Mouse (Mus musculus) granulocyte monocyte progenitor cell, adult 5-6 weeks (primary cell): ENCODE results near the gene Herc1. TPM values are rescaled to one million over a fixed set of nuclear protein-coding genes. Genes with fewer than 3 reads are reported as not detected.

Experiments used
- ATAC-seq: replicated peaks from 2 replicates; pipeline ENCODE4 v1.8.0; 2016; ENCODE audit warnings: mild to moderate bottlenecking, moderate TSS enrichment, inconsistent platforms; ENCODE audit not compliant: poor library complexity, severe bottlenecking
- total RNA-seq, 2 experiments: library from RNA; stranded (forward) in 1 of 2; stranded (reverse) in 1 of 2; fragments of 200-712, 200-1000 nt in 1 of 2; fragments of >200 nt in 1 of 2; fragmentation: Nextera tagmentation in 1 of 2; gene quantifications; 2 replicates each; pipeline ENCODE4 v1.2.3; 2014 to 2017

Gene Herc1
- total RNA-seq (2014; fragmentation: Nextera tagmentation), result 37.7 and 48.6 TPM in 2 replicates
- total RNA-seq (2017), result 51.1 and 58.0 TPM in 2 replicates

- peak; percentile 85 for ATAC-seq
These were observed at the start of gene Herc1 for GRCm38 (mm10) chr9:66349860-66350787. Gene Herc1 (plus strand): TSS chr9:66350450.

GRCm38 (mm10) chr9:66304320-66305090, 45.7 kb upstream of the Herc1 start:
- ATAC-seq, result no peak

DNA sequence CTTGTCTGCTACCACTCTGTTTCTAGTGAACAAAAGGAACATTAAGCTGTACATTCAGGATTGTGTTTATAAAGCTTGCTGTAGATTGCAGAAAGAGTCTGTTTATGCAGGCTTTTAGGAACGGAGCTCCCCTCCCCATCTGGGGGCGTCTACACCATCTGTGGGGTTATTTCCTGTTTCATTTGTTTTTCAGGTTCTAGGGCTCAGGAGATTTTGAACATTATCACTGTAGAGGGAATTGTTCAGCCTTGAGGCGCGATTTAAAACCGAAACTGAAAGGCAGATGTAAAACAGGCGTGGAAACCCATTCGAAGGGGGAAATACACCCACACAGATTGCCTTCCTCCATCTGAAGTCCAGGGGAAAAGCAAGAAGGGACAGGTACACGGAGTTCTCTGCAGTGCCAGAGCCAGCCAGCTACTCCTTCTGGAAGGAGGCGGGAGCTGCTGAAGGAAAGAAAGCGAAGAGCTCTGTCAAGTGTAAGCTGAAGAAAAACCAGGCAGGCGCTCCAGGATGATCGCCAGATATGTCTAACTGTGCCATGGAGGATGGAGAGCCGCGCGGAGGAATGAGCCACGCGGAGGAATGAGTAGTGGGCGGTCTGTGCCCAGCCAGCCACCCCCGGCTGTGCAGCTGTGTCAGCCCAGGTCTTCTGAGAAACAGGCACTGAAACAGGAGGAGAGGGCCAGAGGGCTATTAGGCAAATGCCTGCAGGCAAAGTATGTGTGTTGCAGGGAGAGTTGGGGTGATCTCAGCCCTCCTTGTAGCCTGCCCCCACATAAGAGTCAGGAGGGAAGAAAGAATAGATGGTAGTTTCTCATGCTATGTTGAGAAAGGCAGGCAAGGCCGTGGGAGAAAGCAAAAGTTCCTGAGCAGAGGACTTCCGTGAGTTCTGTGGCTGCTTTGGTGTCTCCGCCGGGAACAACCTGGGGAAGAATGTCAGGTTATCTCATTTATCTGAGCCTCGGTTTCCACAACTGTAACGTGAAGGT, 44.8 kb upstream of the Herc1 start:
- peak; percentile 57 for ATAC-seq

DNA sequence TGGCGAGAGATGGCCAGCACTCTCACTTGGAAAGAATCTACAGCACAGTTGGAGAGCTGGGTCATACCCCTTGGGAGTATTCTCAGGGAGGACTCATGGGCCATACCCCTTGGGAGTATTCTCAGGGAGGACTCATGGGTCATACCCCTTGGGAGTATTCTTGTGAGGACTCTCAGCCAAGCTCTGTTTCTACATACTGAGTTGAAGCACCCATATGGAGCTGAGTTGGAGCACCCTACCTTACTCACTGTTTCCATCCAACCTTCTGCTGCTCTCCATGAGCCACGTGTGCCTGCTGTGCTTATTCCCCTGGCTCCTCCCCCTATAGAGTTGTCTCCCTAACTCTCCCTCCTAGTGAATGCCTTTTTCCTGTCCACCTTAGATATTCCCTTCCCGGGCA, 43.8 kb upstream of the Herc1 start:
- ATAC-seq, result no peak

DNA sequence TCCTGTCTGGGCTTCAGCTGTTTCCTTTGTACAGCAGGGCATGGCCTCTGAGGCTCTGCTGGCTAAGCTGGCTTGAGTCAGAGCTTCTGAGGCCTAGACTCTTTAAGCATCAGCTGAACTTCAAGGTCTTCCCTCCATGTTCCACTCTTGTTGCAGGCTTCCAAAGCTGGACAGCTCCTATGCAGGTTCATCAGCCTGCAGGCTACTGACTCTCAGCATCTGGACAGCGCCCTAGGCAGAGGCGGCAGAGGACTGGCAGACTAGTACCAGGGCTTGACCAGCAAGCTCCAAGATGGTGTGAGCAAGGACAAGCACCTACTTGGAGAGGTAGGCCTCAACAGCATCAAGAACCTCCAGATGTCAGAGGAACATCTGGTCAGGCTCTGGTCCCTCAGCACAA, 42.9 kb upstream of the Herc1 start:
- ATAC-seq, result peak; percentile 86

- no peak for ATAC-seq
These were observed 41.5 kb upstream of the Herc1 start for GRCm38 (mm10) chr9:66308741-66309140.

GRCm38 (mm10) chr9:66311458-66311857, 38.8 kb upstream of the Herc1 start:
- no peak for ATAC-seq

DNA sequence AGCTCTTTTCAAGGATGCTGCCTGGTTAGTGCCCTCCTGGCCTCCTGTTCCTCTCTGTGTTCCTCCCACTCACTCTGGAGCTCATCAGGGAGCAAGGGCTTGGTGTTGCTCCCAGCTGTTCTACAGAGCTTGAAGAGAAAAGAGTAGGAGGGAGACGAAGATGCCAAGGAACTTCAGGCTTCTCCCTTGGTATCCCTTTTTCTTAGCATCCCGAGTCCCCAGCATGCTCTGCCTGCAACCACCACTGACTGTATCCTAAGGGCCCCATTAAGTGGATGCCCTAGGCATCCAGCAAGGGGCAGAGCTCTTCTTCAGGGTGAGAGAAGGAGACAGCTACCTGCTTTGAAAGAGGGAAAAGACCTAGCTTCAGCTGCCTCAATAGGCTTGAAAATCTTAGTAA, 33.6 kb upstream of the Herc1 start:
- no peak for ATAC-seq

DNA sequence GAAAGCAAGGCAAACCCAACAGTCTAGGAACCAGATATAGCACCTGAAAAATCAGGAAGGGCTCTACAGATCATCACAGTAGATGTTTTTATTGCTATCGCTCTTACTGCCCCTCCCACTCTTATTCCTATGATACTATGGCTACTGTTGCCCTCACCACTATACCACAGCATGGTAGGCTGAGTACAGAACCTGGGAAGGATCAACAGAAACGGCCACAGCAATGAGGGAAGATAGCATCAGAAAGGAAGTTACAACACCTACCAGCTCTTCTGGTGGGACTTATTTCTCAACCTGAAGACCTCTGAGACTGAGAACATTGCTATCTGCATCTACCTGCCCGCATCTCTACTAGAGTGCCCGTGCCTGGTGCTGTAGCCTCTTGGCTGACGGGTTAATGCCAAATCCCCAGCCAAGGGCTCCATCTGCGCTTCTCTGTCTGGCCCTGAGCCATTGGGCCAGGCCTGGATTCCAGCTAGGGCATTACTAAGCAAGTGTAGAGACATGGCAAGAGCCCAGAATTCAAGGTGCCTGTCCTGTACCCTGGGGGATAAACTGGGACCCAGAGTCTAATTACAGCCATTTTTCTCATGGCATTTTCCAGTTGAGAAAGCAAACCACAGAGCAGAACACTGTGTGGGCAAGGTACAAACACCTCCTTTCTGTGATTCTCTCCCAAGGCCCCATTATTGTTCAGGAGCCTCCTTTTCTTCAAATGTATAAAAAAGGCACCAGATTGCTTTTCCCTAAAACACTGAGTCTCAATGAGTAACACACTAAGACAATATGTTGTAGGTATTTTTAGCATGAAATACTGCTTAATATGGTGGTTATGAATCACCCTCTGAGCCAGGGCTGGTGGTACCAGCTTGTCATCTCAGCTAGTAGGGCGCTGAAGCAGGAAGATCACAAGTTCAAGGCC, 28.0 kb upstream of the Herc1 start:
- ATAC-seq, result peak; percentile 78

- ATAC-seq, result no peak
These were observed 23.4 kb upstream of the Herc1 start for GRCm38 (mm10) chr9:66326879-66327278.

- ATAC-seq, result no peak
These were observed 20.8 kb upstream of the Herc1 start for GRCm38 (mm10) chr9:66329474-66329873.

GRCm38 (mm10) chr9:66330437-66330836, 19.8 kb upstream of the Herc1 start:
- ATAC-seq, result no peak

DNA sequence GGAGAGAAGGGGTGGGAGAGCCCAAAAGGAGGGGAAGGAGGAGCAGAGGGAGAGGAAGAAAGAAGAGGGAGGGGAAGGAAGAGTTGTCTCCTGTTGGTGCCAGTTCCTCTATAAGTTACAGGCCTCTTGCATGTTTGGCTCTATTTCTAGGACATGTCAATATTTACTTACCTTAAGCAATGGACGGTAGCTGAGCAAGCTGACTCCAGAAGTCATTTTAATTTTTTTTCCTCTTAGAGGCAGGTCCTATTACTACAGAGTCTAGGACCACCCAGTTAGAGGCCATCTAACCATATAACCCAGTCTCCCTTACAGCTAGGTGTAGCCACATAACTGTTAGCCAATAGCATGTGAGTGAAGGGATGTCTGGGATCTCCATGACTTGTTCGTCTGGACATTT, 18.7 kb upstream of the Herc1 start:
- ATAC-seq, result no peak

- no peak for ATAC-seq
These were observed 17.9 kb upstream of the Herc1 start for GRCm38 (mm10) chr9:66332393-66332792.

- ATAC-seq, result no peak
These were observed 13.0 kb upstream of the Herc1 start for GRCm38 (mm10) chr9:66337280-66337679.

GRCm38 (mm10) chr9:66338005-66338782, 12.1 kb upstream of the Herc1 start:
- ATAC-seq, result no peak

GRCm38 (mm10) chr9:66339714-66340113, 10.5 kb upstream of the Herc1 start:
- ATAC-seq, result no peak

DNA sequence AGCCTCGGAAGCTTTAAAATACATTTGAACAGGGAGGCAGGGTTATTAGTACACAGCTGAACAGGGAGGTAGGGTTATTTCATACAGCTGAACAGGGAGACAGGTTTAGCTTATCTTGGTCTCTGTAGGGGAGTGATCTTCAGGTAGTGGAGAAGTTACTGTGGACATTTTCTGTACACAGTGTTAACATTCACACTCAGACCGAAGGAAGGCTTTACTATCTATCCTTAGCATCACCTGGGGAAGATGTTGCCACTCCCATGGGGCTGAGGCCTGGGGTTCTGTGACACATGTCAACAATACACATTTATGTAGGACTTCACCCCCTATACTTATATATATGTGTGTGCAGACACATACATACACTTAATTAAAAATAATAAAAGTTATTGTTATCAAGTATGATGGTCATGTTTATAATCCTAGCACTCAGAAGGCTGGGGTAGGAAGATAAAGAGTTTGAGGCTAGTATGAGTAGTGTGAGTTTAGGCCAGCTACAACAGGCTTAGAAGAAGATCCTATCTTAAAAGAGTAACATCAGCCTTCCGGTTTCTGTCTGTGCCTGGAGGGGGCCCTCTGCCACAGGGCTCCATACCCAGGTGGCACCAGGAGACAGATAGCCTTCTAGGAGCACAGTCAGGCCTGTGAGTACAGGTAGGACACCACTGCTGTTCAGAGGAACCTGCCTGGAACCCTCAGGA, 9.7 kb upstream of the Herc1 start:
- no peak for ATAC-seq
